Mouse (Mus musculus) megakaryocyte, embryonic 14.5 days (primary cell): Measurements from ENCODE around the gene Rundc1.

ENCODE experiments used
- FLI1 ChIP-seq: IDR thresholded peaks from 2 replicates; pipeline ENCODE4 v1.6.1; 2012; ENCODE audit warnings: low read length, inconsistent platforms, mixed read lengths
- GATA1 ChIP-seq: IDR thresholded peaks from 3 replicates; pipeline ENCODE4 v1.6.1; 2012; ENCODE audit warnings: mixed read lengths, low read length, inconsistent platforms, borderline replicate concordance

DNA sequence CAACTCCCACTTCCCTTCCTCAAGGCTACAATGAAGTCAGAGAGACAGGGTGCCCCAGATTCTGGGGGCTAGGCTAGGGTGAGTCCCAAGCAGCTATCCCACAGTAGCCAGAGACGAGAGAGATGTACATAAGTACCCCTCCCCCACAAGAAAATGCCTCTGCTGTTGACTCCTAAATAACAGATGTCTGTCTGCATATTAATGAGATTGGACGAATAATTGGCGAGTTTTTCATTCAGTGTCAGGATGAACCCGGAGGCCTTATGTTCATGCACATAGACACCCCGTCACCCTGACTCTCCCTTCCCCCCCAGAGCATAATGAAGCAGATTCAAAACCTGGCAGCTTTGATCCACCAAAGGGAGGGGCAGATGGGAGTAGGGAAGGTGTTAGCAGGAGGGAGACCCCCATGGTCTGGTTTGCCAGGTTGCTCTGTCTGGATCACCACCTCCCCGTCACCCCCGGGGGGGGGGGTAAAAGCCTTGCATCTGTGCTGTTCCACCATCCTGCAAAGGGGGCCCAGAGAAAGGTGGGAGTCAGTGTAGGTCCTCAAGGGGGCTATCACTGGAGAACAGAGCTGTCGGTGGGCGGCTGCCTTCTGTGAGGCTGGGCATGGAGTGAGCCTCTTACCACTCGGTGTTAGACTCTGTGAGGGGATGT, 52.8 kb downstream of the Rundc1 start:
- no peak for TF ChIP-seq GATA1
- no peak for TF ChIP-seq FLI1
